Mouse (Mus musculus) midbrain, embryonic 15.5 days (tissue): ENCODE results near the gene Tbx15. TPM values are rescaled to one million over a fixed set of nuclear protein-coding genes. Genes with fewer than 3 reads are reported as not detected.

Experiments used
- ATAC-seq: fragments of 200-750 bp; cut with Nextera tagmentation; replicated peaks from 2 replicates; pipeline ENCODE4 v1.8.0; 2017; ENCODE audit warnings: moderate TSS enrichment
- H3K27ac ChIP-seq: fragments of 300-500 bp; sonication (generic); 2 replicates; pipeline ENCODE4 v1.5.1; 2015; ENCODE audit warnings: mild to moderate bottlenecking, inconsistent platforms
- H3K27me3 ChIP-seq: fragments of 300-500 bp; sonication (generic); replicated peaks from 2 replicates; pipeline ENCODE4 v1.6.1; 2015; ENCODE audit warnings: inconsistent platforms
- H3K36me3 ChIP-seq: fragments of 300-500 bp; sonication (generic); replicated peaks from 2 replicates; pipeline ENCODE4 v1.6.1; 2015; ENCODE audit warnings: inconsistent platforms
- H3K4me1 ChIP-seq: fragments of 300-500 bp; sonication (generic); 2 replicates; pipeline ENCODE4 v1.6.1; 2015; ENCODE audit warnings: inconsistent platforms
- H3K4me2 ChIP-seq: fragments of 300-500 bp; sonication (generic); 2 replicates; pipeline ENCODE4 v1.6.1; 2015; ENCODE audit warnings: inconsistent platforms, mild to moderate bottlenecking, moderate library complexity
- H3K4me3 ChIP-seq: fragments of 300-500 bp; sonication (generic); 2 replicates; pipeline ENCODE4 v1.5.1; 2015; ENCODE audit warnings: mild to moderate bottlenecking, inconsistent platforms
- H3K9ac ChIP-seq: fragments of 300-500 bp; sonication (generic); 2 replicates; pipeline ENCODE4 v1.6.1; 2015; ENCODE audit warnings: mild to moderate bottlenecking, inconsistent platforms
- H3K9me3 ChIP-seq: fragments of 300-500 bp; sonication (generic); 2 replicates; pipeline ENCODE4 v1.6.1; 2016; ENCODE audit warnings: inconsistent platforms
- WGBS: fragments of 180-500 bp; shearing (Covaris S2); methylation state at CpG from one replicate; pipeline ENCODE4 v1.1.7; 2015; ENCODE audit warnings: mixed read lengths; 5-methylcytosine and 5-hydroxymethylcytosine counted together
- polyA plus RNA-seq: library from polyadenylated mRNA; unstranded; fragments of >200 nt; fragmentation: Nextera tagmentation; extraction: Ambion mirVana; gene quantifications from 2 replicates; pipeline ENCODE4 v1.2.1, GENCODE M21; 2015

The Tbx15 gene
- polyA plus RNA-seq: 0.61 and 0.69 TPM in 2 replicates

DNA sequence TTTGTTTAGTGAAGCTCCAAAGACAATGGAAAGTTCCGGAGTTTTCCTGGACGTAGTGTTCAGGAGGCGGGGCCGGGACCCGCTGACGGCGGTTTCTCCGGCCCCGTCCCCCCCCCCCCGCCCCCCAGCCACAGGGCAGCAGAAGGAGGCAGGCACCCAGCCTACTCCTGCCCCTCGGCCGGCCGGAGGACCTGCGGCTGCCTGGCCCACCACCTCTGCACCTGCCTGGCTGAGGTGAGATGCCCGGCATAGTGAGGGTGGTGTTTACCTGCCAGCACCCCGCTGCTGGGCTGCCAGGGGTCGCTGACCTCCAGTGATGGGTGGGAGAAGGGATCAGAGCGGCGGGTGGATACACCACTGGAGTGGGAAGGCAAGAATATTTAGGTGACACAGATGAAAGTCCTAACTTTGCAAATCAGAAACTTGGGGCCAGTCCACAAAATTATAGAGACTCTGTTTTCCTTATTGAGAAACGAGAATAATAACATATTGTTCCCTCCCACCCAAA is at the start of gene Tbx15:
Gene Tbx15, plus strand, starts transcription at position 169 of the 508 bp plus-strand sequence.
- Histone ChIP-seq H3K9ac (no peak within 1 kb of the TSS), H3K4me3 (0 out of 2 replicates have a peak within 1 kb of the TSS, but pooled peaks have one; percentile 4), H3K4me2 (no peak within 1 kb of the TSS), H3K4me1 (peaks cover 5% of the 10 kb centered on the region; the same call in 1 of the 2 replicates), H3K27me3 (peaks cover 86% of the 10 kb centered on the region), H3K27ac (no peak within 1 kb of the TSS), H3K9me3 (no peaks in the 10 kb centered on the region), H3K36me3 (no peaks in the 10 kb centered on the region)
- no peak for ATAC-seq
- under 1% methylated on average over 20 of the region's 20 CpGs for WGBS

DNA sequence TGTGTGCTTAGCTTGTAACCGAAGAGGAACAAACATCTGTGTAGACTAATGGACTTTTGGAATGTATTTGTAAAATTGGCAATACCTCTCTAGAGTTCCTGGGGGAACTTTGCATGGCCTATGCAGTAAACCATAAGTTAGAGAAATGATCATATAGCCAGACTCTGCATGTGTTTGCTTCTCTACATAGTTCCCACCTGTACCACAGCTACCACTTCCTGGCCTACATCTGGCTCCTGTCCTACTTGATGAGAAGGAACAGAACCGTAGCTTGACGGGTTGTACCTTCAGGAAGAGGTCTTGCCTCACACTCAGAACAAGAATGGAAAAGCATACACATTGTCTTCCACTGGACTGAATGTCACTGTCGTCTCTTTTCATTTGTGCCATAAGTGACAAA is 46.6 kb upstream of the Tbx15 start:
- H3K9me3 ChIP-seq: no peaks in the 10 kb centered on the region
- no peak overlapping the region for H3K4me2 ChIP-seq
- no peaks in the 10 kb centered on the region for H3K4me1 ChIP-seq
- H3K9ac ChIP-seq: no peak overlapping the region
- no peaks in the 10 kb centered on the region for H3K36me3 ChIP-seq
- no peak overlapping the region for H3K27ac ChIP-seq
- WGBS: 66% methylated on average over 4 of the region's 4 CpGs
- H3K4me3 ChIP-seq: no peak overlapping the region
- no peaks in the 10 kb centered on the region for H3K27me3 ChIP-seq
- ATAC-seq: no peak

DNA sequence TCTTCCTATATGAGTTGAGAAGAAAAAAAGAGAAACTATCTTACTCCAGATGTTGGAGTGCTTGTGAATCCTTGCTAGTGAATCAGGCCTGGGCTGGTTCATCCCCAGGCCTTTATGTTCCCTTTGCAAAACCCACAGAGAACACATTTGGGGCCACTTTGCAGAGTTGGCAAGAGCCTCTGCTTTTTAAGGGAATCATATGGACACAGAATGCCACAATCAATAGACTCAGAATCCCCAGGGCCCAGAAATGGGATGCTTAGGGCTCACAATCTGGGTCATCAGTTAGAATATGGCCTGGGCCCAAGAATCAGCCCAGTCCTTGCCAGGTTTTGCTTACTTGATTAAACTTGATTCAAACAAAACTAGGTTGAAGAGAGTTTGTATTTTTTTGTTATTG is 36.9 kb upstream of the Tbx15 start:
- no peak for ATAC-seq
- Histone ChIP-seq H3K9me3 (no peaks in the 10 kb centered on the region), H3K9ac (no peak overlapping the region), H3K4me1 (no peaks in the 10 kb centered on the region), H3K4me3 (no peak overlapping the region), H3K4me2 (no peak overlapping the region), H3K27ac (no peak overlapping the region), H3K36me3 (no peaks in the 10 kb centered on the region), H3K27me3 (no peaks in the 10 kb centered on the region)

DNA sequence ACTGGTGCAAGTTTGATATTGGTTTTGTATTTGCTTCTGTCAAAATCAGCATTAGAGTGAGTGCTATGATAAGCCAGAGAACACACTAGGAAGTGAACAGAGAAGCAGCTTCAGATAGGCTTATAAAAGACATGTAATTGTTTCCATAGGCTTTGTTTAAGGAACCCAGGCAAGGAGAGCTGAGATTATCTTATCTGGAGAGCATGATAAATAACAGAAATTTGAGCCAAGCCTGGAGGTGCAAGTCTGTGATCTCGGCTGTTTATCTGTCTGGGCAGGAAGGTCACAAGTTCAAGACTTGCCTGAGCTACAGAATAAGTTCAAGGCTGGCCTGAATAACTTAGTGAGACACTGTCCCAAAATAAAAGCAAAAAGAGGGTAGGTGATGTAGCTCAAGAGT is 31.8 kb upstream of the Tbx15 start:
- WGBS: 77% methylated on average over 1 of the region's 1 CpGs

DNA sequence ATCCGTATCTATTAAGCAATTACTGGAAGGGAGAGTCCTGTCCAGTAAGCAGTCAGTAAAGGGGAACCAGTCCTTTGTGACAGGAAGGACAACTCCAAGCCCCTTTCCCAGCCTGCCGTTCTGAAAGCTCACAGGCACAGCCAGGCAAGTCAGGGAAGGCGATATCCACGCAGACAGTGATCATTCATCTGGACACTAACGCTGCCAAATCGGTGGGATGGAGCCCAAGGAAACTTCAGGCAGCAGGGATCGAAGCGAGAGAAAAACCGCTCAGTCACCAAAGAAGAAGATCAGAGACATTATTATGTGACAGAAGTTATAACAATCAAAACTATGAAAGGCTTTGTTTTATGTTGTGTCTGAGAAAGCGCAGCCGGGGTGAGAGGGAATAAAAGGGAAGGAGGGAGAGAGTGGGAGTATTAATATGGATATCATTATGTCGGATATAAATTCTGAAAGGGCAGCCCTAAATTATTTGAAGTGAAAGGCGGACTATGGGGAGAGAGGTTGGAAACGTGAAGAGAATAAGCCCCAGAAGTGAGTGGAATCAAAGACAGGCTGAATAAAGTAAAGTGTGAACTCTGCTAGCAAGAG is 29.0 kb upstream of the Tbx15 start:
- 0 out of 2 replicates have a peak overlapping the region, but pooled peaks have one; percentile 9 for H3K4me2 ChIP-seq
- H3K36me3 ChIP-seq: no peaks in the 10 kb centered on the region
- no peak overlapping the region for H3K27ac ChIP-seq
- H3K4me1 ChIP-seq: no peaks in the 10 kb centered on the region
- H3K9me3 ChIP-seq: no peaks in the 10 kb centered on the region
- no peak overlapping the region for H3K4me3 ChIP-seq
- peak; percentile 63 for ATAC-seq
- H3K27me3 ChIP-seq: no peaks in the 10 kb centered on the region
- no peak overlapping the region for H3K9ac ChIP-seq
- 43% methylated on average over 14 of the region's 14 CpGs for WGBS

More for the DNA sequence above, 31.8 kb upstream of the Tbx15 start:
- ATAC-seq: no peak
- Histone ChIP-seq H3K27me3 (no peaks in the 10 kb centered on the region), H3K9me3 (no peaks in the 10 kb centered on the region), H3K9ac (no peak overlapping the region), H3K27ac (no peak overlapping the region), H3K4me1 (no peaks in the 10 kb centered on the region), H3K36me3 (no peaks in the 10 kb centered on the region), H3K4me3 (no peak overlapping the region), H3K4me2 (no peak overlapping the region)

GRCm38 (mm10) chr3:99227807-99228206 is 12.4 kb upstream of the Tbx15 start:
- Histone ChIP-seq H3K27ac (no peak overlapping the region), H3K4me2 (no peak overlapping the region), H3K4me1 (no peaks in the 10 kb centered on the region), H3K9me3 (no peaks in the 10 kb centered on the region), H3K9ac (no peak overlapping the region), H3K36me3 (no peaks in the 10 kb centered on the region), H3K27me3 (peaks cover 8% of the 10 kb centered on the region), H3K4me3 (no peak overlapping the region)
- no peak for ATAC-seq
- WGBS: 81% methylated on average over 2 of the region's 2 CpGs

DNA sequence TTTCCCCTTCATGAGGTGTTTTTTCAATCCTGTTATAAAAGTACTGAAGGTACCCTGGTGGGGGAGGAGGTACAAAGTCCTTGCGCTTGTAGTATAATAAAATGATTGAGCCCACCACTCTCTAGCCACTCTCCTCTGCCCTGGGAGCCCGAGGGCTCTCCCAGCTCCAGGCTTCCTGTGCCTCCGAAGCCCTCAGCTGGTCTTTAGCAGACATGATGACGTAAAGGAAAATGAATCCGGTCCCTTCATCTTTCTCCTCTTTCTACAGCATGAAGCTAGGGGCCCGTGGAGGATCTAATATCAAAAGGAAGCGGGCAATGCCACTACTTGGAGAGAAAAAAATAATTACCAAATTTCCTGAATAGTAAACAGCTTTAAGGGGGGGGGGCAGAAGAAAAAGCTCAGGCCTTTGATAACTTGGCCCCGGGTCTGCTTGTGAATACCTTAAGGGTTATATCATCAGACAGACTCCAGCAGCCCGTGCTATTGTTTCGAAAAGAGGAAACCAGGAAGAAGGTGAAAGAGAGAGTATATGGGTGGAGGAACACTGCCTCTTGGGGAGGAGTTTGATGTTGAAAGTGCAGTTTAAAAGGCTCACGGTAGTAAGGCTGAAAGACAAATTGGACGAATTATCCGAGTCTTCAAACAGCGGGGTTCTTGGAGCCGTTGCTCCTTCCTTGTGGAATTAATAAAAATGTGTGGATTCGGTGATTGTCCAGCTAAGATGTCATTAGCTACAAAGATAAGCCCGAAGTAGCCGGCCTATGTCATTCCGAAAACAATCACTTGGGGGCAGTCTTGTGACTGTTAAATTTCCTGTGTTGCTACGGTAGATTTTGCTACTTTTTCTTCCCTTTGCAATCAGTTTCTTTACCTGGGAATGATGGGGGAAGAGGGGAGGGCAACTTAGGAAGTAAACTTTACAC is 6.5 kb upstream of the Tbx15 start:
- Histone ChIP-seq H3K9ac (no peak overlapping the region), H3K9me3 (no peaks in the 10 kb centered on the region), H3K4me2 (peak overlapping the region; percentile 26), H3K36me3 (no peaks in the 10 kb centered on the region), H3K27me3 (peaks cover 65% of the 10 kb centered on the region), H3K4me3 (0 out of 2 replicates have a peak overlapping the region, but pooled peaks have one; percentile 1), H3K27ac (no peak overlapping the region), H3K4me1 (peaks cover 5% of the 10 kb centered on the region; the same call in 1 of the 2 replicates)
- WGBS: 10% methylated on average over 20 of the region's 20 CpGs
- peak; percentile 47 for ATAC-seq

- H3K9ac ChIP-seq: no peak overlapping the region
- no peaks in the 10 kb centered on the region for H3K36me3 ChIP-seq
- no peak overlapping the region for H3K27ac ChIP-seq
- peaks cover 5% of the 10 kb centered on the region; the same call in 1 of the 2 replicates for H3K4me1 ChIP-seq
- ATAC-seq: peak; percentile 34
- H3K27me3 ChIP-seq: peaks cover 72% of the 10 kb centered on the region
- H3K4me2 ChIP-seq: peak overlapping the region; percentile 26
- 0 out of 2 replicates have a peak overlapping the region, but pooled peaks have one; percentile 1 for H3K4me3 ChIP-seq
- 2% methylated on average over 17 of the region's 17 CpGs for WGBS
- no peaks in the 10 kb centered on the region for H3K9me3 ChIP-seq
Measured at GRCm38 (mm10) chr3:99234319-99234869, 5.8 kb upstream of the Tbx15 start.

DNA sequence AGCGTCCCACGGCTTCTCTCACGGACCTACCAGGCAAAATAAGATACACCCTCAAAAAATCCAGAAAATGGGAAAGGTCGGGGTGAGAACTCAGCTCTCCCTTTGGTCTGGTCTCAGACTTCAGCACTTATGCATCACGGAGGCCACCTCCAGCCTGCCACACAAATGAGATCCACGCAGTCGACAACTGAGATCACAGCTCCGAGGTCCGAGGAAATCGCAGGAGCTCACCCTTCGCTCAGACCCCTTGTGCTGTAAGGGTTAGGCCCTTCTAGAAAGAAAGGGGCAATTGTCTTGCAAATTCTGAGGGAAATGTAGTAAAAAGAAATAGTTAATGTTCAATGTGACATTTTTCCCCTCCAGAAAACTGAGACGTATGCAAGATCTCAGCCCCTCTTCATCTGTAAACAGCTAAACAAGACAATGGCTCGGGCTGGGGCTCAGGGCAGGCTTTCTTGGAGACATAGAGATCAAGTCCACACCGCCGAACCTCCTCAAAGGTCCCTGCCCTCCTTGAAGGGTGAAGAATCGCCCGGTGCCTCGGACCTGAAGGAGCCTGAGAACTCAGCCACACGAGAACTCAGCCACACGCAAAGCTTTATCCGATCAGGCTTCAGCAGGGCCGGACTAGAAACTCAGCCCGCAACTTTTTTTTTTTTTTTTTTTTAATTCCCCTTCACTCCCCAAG is 4.9 kb upstream of the Tbx15 start:
- Histone ChIP-seq H3K4me1 (peaks cover 5% of the 10 kb centered on the region; the same call in 1 of the 2 replicates), H3K4me2 (no peak overlapping the region), H3K9ac (no peak overlapping the region), H3K27ac (no peak overlapping the region), H3K36me3 (no peaks in the 10 kb centered on the region), H3K4me3 (no peak overlapping the region), H3K9me3 (no peaks in the 10 kb centered on the region), H3K27me3 (peaks cover 80% of the 10 kb centered on the region)
- ATAC-seq: no peak
- 2% methylated on average over 23 of the region's 23 CpGs for WGBS

DNA sequence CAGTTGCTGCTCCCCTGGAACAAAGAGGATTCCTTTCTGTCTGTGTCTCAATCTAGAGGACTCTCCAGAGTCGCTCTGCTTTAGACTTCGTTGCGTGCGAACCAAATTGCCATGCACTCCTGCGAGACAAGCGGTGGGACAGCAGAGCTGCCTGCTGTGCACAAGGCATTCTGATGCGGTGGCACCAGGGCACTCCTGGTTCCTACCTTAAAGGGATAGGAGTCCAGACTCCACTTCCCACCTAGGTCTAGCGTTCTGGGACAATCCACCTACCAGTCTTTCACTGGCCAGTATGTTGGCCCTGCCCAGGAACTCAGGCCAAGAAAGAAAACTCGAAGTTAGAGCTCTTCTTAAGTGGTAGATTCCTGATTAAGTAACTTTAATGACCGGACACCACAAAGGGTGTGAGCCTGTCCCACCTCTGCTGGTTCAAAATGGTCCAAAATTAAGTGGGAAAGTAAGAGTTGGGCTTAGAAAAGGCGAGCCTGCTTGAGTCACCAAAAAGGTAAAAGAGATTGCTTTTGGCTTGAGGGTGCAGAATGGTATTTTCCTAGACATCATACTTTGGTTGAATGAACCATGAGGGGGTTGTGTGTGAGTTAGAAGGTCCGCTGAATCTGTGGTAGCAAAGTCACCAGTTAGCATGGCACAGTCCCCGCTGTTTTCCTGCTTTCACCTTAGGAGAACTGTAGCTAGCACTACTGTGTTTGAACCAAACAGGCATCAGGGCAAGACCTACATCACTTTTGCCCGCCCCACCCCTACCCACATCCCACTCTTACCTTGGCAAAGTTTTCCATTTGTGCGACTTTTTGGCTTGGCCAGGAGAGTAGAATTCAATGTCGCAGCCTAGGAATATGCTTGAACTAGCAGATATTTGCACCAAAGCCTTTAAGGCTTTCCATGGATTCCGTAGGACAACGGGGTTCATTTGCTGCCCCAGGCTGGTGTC is 4.1 kb upstream of the Tbx15 start:
- ATAC-seq: no peak
- H3K4me1 ChIP-seq: peaks cover 9% of the 10 kb centered on the region
- no peaks in the 10 kb centered on the region for H3K36me3 ChIP-seq
- no peak overlapping the region for H3K4me3 ChIP-seq
- H3K9ac ChIP-seq: no peak overlapping the region
- H3K27me3 ChIP-seq: peaks cover 81% of the 10 kb centered on the region
- no peaks in the 10 kb centered on the region for H3K9me3 ChIP-seq
- 2% methylated on average over 18 of the region's 18 CpGs for WGBS
- H3K4me2 ChIP-seq: no peak overlapping the region
- H3K27ac ChIP-seq: no peak overlapping the region

DNA sequence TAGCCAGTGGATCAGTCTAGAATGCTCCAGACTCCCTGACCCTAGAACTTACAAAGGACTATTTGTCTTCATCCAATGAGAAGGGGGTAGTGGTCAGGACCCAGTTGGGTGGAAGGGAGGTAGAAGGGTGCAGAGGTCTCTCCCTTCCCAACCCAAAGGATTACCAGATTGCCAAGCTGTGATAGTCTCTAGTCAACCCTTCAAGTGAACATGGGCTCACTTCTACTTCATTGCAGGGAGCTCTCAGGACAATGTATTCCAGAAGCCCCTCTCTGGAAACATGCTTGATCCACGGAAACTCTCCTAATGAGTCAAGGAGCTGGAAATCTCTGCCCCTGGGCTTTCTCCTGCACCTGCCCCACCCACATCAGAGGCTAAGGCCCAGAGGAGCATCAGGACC is 1.5 kb upstream of the Tbx15 start:
- 4% methylated on average over 1 of the region's 1 CpGs for WGBS
- Histone ChIP-seq H3K9ac (no peak overlapping the region), H3K4me2 (no peak overlapping the region), H3K36me3 (no peaks in the 10 kb centered on the region), H3K4me3 (no peak overlapping the region), H3K27ac (no peak overlapping the region), H3K9me3 (no peaks in the 10 kb centered on the region), H3K27me3 (peaks cover 86% of the 10 kb centered on the region), H3K4me1 (peaks cover 11% of the 10 kb centered on the region)
- no peak for ATAC-seq
